Mouse (Mus musculus): ENCODE results near the gene Ccdc8. TPM values are rescaled to one million over a fixed set of nuclear protein-coding genes. Genes with fewer than 3 reads are reported as not detected.

Gene Ccdc8
- polyA plus RNA-seq, 1 experiment from 2014 or later, result 29.4 TPM

- H3K27ac ChIP-seq (ENCODE audit: poor library complexity, severe bottlenecking), result no peak overlapping the region
These were observed 13.9 kb upstream of the Ccdc8 start for GRCm38 (mm10) chr7:16978593-16978992.

GRCm38 (mm10) chr7:16980348-16980747, 12.2 kb upstream of the Ccdc8 start:
- H3K9ac ChIP-seq, result peak overlapping the region; percentile 59
- WGBS, result 3% methylated on average over 12 of the region's 12 CpGs
- no peaks in the 10 kb centered on the region for H3K9me3 ChIP-seq (replicated peaks)
- no peaks in the 10 kb centered on the region for H3K36me3 ChIP-seq
- peak overlapping the region; percentile 33 for H3K4me3 ChIP-seq
- peak overlapping the region; percentile 62 for H3K4me2 ChIP-seq
- H3K27me3 ChIP-seq (replicated peaks), result no peaks in the 10 kb centered on the region
- H3K27ac ChIP-seq (ENCODE audit: poor library complexity, severe bottlenecking), result peak overlapping the region; percentile 77
- peak; percentile 66 for ATAC-seq (ENCODE audit: insufficient number of reproducible peaks, low FRiP score)
- H3K4me1 ChIP-seq (replicated peaks), result peaks cover 26% of the 10 kb centered on the region

More at GRCm38 (mm10) chr7:16978593-16978992, 13.9 kb upstream of the Ccdc8 start:
- no peak overlapping the region for H3K9ac ChIP-seq
- WGBS, result 93% methylated on average over 3 of the region's 3 CpGs
- no peaks in the 10 kb centered on the region for H3K36me3 ChIP-seq
- no peak overlapping the region for H3K4me3 ChIP-seq
- no peaks in the 10 kb centered on the region for H3K27me3 ChIP-seq (replicated peaks)
- H3K4me2 ChIP-seq, result no peak overlapping the region
- H3K4me1 ChIP-seq (replicated peaks), result peaks cover 28% of the 10 kb centered on the region
- no peak for ATAC-seq (ENCODE audit: insufficient number of reproducible peaks, low FRiP score)
- no peaks in the 10 kb centered on the region for H3K9me3 ChIP-seq (replicated peaks)

- no peak within 1 kb of the TSS for H3K27ac ChIP-seq (ENCODE audit: poor library complexity, severe bottlenecking)
These were observed 9.5 kb upstream of the Ccdc8 start, which contains the start of gene Gm42372 for GRCm38 (mm10) chr7:16982859-16983568. Gene Gm42372 (plus strand): TSS chr7:16983086.

GRCm38 (mm10) chr7:16987541-16988149, 4.9 kb upstream of the Ccdc8 start:
- H3K27me3 ChIP-seq (replicated peaks), result no peaks in the 10 kb centered on the region
- 52% methylated on average over 7 of the region's 7 CpGs for WGBS
- H3K4me2 ChIP-seq, result no peak overlapping the region
- no peak overlapping the region for H3K4me3 ChIP-seq
- H3K9me3 ChIP-seq (replicated peaks), result 0 out of 2 replicates have a peak, but pooled peaks cover 2% of the 10 kb centered on the region
- peaks cover 48% of the 10 kb centered on the region for H3K4me1 ChIP-seq (replicated peaks)
- ATAC-seq (ENCODE audit: insufficient number of reproducible peaks, low FRiP score), result no peak
- H3K36me3 ChIP-seq, result no peaks in the 10 kb centered on the region
- no peak overlapping the region for H3K9ac ChIP-seq
- 0 out of 2 replicates have a peak overlapping the region, but pooled peaks have one; percentile 33 for H3K27ac ChIP-seq (ENCODE audit: poor library complexity, severe bottlenecking)

More at GRCm38 (mm10) chr7:16982859-16983568, 9.5 kb upstream of the Ccdc8 start, which contains the start of gene Gm42372:
- H3K9me3 ChIP-seq (replicated peaks), result no peaks in the 10 kb centered on the region
- H3K9ac ChIP-seq, result no peak within 1 kb of the TSS
- peaks cover 30% of the 10 kb centered on the region for H3K4me1 ChIP-seq (replicated peaks)
- 29% methylated on average over 26 of the region's 26 CpGs for WGBS
- H3K4me2 ChIP-seq, result peak within 1 kb of the TSS; percentile 46
- 0 out of 2 replicates have a peak within 1 kb of the TSS, but pooled peaks have one; percentile 5 for H3K4me3 ChIP-seq
- peak; percentile 47; the same call in 1 of the 2 replicates for ATAC-seq (ENCODE audit: insufficient number of reproducible peaks, low FRiP score)
- H3K36me3 ChIP-seq, result no peaks in the 10 kb centered on the region
- no peaks in the 10 kb centered on the region for H3K27me3 ChIP-seq (replicated peaks)

- no peaks in the 10 kb centered on the region for H3K36me3 ChIP-seq
- no peak overlapping the region for H3K9ac ChIP-seq
- H3K4me2 ChIP-seq, result no peak overlapping the region
- ATAC-seq (ENCODE audit: insufficient number of reproducible peaks, low FRiP score), result no peak
- no peak overlapping the region for H3K4me3 ChIP-seq
- H3K27me3 ChIP-seq (replicated peaks), result no peaks in the 10 kb centered on the region
- no peak overlapping the region for H3K27ac ChIP-seq (ENCODE audit: poor library complexity, severe bottlenecking)
- H3K4me1 ChIP-seq (replicated peaks), result peaks cover 44% of the 10 kb centered on the region
- 0 out of 2 replicates have a peak, but pooled peaks cover 2% of the 10 kb centered on the region for H3K9me3 ChIP-seq (replicated peaks)
- WGBS, result 53% methylated on average over 3 of the region's 3 CpGs
These were observed 4.1 kb upstream of the Ccdc8 start for GRCm38 (mm10) chr7:16988405-16988804.

- Histone ChIP-seq H3K27me3 (replicated peaks) (no peaks in the 10 kb centered on the region), H3K4me2 (peak overlapping the region; percentile 33), H3K4me1 (replicated peaks) (peaks cover 51% of the 10 kb centered on the region), H3K9me3 (replicated peaks) (0 out of 2 replicates have a peak, but pooled peaks cover 2% of the 10 kb centered on the region), H3K36me3 (peaks cover 4% of the 10 kb centered on the region), H3K27ac (ENCODE audit: poor library complexity, severe bottlenecking) (peak overlapping the region; percentile 85), H3K9ac (no peak overlapping the region), H3K4me3 (no peak overlapping the region)
- no peak for ATAC-seq (ENCODE audit: insufficient number of reproducible peaks, low FRiP score)
- WGBS, result 30% methylated on average over 15 of the region's 15 CpGs
These were observed 2.3 kb upstream of the Ccdc8 start for GRCm38 (mm10) chr7:16990006-16990744.

- H3K9me3 ChIP-seq (replicated peaks), result 0 out of 2 replicates have a peak, but pooled peaks cover 2% of the 10 kb centered on the region
- ATAC-seq (ENCODE audit: insufficient number of reproducible peaks, low FRiP score), result peak; percentile 67
- H3K4me3 ChIP-seq, result no peak overlapping the region
- H3K9ac ChIP-seq, result 0 out of 2 replicates have a peak overlapping the region, but pooled peaks have one; percentile 3
- WGBS, result 57% methylated on average over 18 of the region's 18 CpGs
- peaks cover 21% of the 10 kb centered on the region for H3K36me3 ChIP-seq
- peak overlapping the region; percentile 85 for H3K27ac ChIP-seq (ENCODE audit: poor library complexity, severe bottlenecking)
- H3K4me2 ChIP-seq, result peak overlapping the region; percentile 36
- H3K4me1 ChIP-seq (replicated peaks), result peaks cover 61% of the 10 kb centered on the region
- H3K27me3 ChIP-seq (replicated peaks), result no peaks in the 10 kb centered on the region
These were observed 642 bp upstream of the Ccdc8 start for GRCm38 (mm10) chr7:16991681-16992450.

- H3K27ac ChIP-seq (ENCODE audit: poor library complexity, severe bottlenecking), result peak overlapping the region; percentile 90
- H3K4me1 ChIP-seq (replicated peaks), result peaks cover 70% of the 10 kb centered on the region
- WGBS, result under 1% methylated on average over 27 of the region's 27 CpGs
- no peaks in the 10 kb centered on the region for H3K27me3 ChIP-seq (replicated peaks)
- ATAC-seq (ENCODE audit: insufficient number of reproducible peaks, low FRiP score), result peak; percentile 94
- peak overlapping the region; percentile 91 for H3K4me2 ChIP-seq
- H3K9me3 ChIP-seq (replicated peaks), result 0 out of 2 replicates have a peak, but pooled peaks cover 2% of the 10 kb centered on the region
- H3K9ac ChIP-seq, result peak overlapping the region; percentile 95
- peak overlapping the region; percentile 79 for H3K4me3 ChIP-seq
- H3K36me3 ChIP-seq, result peaks cover 40% of the 10 kb centered on the region
These were observed 1.3 kb downstream of the Ccdc8 start for GRCm38 (mm10) chr7:16993651-16994399.

- Histone ChIP-seq H3K9me3 (replicated peaks) (0 out of 2 replicates have a peak, but pooled peaks cover 2% of the 10 kb centered on the region), H3K36me3 (peaks cover 46% of the 10 kb centered on the region), H3K4me1 (replicated peaks) (peaks cover 74% of the 10 kb centered on the region), H3K4me2 (peak overlapping the region; percentile 91), H3K4me3 (peak overlapping the region; percentile 79), H3K27ac (ENCODE audit: poor library complexity, severe bottlenecking) (peak overlapping the region; percentile 90), H3K27me3 (replicated peaks) (no peaks in the 10 kb centered on the region), H3K9ac (peak overlapping the region; percentile 95)
- ATAC-seq (ENCODE audit: insufficient number of reproducible peaks, low FRiP score), result no peak
- WGBS, result 1% methylated on average over 20 of the region's 20 CpGs
These were observed 1.9 kb downstream of the Ccdc8 start for GRCm38 (mm10) chr7:16994400-16994799.

- Histone ChIP-seq H3K9me3 (replicated peaks) (no peaks in the 10 kb centered on the region), H3K36me3 (peaks cover 54% of the 10 kb centered on the region), H3K27ac (ENCODE audit: poor library complexity, severe bottlenecking) (0 out of 2 replicates have a peak overlapping the region, but pooled peaks have one; percentile 20), H3K4me3 (peak overlapping the region; percentile 79), H3K9ac (peak overlapping the region; percentile 95), H3K4me1 (replicated peaks) (peaks cover 70% of the 10 kb centered on the region), H3K27me3 (replicated peaks) (no peaks in the 10 kb centered on the region), H3K4me2 (peak overlapping the region; percentile 91)
- no peak for ATAC-seq (ENCODE audit: insufficient number of reproducible peaks, low FRiP score)
- 90% methylated on average over 4 of the region's 4 CpGs for WGBS
These were observed 2.8 kb downstream of the Ccdc8 start for GRCm38 (mm10) chr7:16995345-16995744.

Data from heart, embryonic 12.5 days (tissue).